Mouse (Mus musculus) kidney, postnatal 14 days (tissue): Measurements from ENCODE around the gene Casq1.
A peak's percentile ranks its signal among the peaks of the same experiment; 100 is the strongest.

Source experiments
- DNase-seq: peaks from one replicate; pipeline ENCODE4 v3.0.0; 2022; ENCODE audit warnings: mixed read lengths

Casq1 gene

GRCm38 (mm10) chr1:172179102-172179501 lies 40.6 kb downstream of the Casq1 start:
- DNase-seq: no peak

GRCm38 (mm10) chr1:172177791-172178190 lies 41.9 kb downstream of the Casq1 start:
- no peak for DNase-seq

GRCm38 (mm10) chr1:172173181-172173580 lies 46.5 kb downstream of the Casq1 start:
- no peak for DNase-seq

- DNase-seq: no peak
These were observed 47.3 kb downstream of the Casq1 start for GRCm38 (mm10) chr1:172172381-172172780.

GRCm38 (mm10) chr1:172169809-172170208 lies 49.9 kb downstream of the Casq1 start:
- no peak for DNase-seq

GRCm38 (mm10) chr1:172167911-172168310 lies 51.8 kb downstream of the Casq1 start:
- DNase-seq: peak; percentile 56

GRCm38 (mm10) chr1:172162959-172163358 lies 56.7 kb downstream of the Casq1 start:
- DNase-seq: peak; percentile 51

GRCm38 (mm10) chr1:172162009-172162408 lies 57.7 kb downstream of the Casq1 start:
- DNase-seq: peak; percentile 52

- DNase-seq: no peak
These were observed 59.2 kb downstream of the Casq1 start for GRCm38 (mm10) chr1:172160508-172160907.

GRCm38 (mm10) chr1:172159970-172160369 lies 59.7 kb downstream of the Casq1 start:
- DNase-seq: no peak
